Mouse (Mus musculus) induced T-regulatory cell, adult 2 months (primary cell): ENCODE results near the gene Rnf222.
"Not testable (repeated sequence)": the region's sequence is repeated elsewhere in the genome, so short reads cannot be mapped to it uniquely, and the experiment has no call there.

Experiments
- DNase-seq: peaks from one replicate; pipeline ENCODE4 v3.0.0-alpha.2; 2012; ENCODE audit warnings: low read depth

Gene Rnf222

DNA sequence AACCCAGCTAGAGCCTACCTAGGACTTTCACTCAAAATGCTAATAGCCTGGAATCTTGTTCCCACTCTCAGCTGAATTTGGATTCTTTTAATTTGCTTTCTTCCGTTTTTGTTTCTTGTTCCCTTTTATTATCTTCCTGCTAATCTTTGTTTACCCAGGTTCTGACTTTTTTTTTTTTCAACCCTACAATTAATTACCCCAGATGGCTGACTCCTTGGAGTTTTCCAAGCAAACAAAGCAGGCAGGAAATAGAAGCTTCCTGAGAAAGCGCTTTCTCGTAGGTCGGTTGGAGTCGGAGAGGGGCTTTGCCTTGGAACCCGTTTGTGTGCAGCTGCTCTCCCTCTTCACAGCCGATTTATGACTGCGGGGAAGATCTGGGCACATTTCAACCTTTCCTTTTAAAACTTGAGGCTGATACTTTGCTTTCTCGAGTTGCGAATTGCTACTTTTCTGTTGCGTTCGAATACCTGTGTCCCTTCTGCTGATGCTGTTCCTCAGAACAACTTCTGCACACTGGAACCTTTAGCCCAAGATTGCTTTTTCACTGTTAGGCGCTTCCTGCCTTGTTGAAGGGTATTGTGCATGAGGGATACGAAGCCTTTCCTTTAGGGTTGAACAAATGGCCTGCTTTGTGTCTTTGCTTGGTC is 23.3 kb downstream of the Rnf222 start:
- no peak for DNase-seq

DNA sequence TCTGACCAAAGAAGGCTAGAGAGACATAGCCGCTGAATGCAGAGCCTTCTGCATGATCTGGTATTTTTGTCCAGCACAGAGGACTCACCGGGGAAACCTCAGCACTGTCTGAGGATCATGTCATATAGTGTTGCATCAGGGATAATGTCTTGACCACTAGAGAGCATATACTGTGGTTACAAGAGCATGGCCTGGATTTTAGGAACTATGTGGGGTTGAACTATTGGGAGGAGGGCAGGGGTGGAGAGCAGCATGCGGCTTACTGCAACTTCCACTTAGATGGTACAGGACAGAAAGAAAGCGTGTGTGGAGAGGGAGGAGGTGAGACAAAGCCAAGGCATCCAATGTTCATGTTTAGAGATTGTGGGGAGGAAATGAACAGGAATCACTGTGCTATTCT is 26.2 kb downstream of the Rnf222 start:
- DNase-seq: no peak

DNA sequence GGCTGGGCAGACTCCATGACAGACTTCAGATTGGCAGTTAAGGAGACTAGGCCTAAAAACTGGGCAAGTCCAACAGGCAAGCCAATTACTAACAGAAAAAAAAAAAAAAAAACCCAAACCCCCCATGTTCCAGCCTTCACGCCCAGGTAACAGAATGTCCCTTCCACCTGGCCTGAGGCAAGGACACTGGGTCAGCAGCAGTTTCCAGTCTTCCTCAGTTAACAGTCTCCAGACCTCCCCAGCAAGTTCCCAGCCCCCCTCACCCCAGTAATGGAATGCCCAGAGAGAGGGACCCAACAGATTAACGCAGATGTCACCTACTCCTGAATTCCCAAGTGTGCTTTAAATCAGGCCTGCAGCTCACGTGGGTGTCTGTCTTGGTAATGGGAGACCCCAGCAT is 34.8 kb downstream of the Rnf222 start:
- no peak for DNase-seq

DNA sequence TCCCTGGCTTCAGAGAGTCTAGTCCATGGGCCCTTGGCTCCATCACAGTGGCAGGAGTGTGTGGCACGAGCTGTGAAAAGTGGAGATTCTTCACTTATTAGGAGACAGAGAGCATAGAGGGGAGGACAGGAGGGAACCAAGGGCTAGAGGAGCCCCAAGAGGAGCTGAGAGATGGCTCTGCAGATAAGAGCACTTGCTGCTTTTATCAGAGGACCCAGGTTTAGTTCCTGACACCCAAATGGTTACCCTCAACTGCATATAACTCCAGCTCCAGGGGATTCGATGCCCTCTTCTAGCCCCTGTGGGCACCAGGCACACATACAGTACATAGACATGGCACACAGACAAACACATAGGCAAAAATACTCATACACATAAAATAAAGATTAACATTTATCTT is 36.4 kb downstream of the Rnf222 start:
- no peak for DNase-seq

DNA sequence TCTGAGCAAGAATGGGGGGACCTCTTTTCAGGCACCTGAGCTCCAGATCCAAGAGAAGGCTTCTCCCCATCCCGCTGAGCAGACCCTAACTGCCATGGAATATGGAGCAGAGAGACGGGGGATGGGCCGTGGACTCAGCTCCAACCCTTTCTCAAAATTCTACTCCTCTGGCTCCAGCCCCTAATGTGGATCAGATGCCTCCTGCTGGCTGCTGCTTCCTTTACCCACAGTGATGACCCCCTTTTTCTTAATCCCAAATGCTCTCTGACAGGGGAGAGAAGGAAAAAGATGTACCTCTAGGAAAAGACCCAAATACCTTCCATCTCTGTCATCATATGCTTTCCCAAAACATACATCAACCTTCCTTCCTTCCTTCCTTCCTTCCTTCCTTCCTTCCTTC is 38.6 kb downstream of the Rnf222 start, which contains the start of gene Odf4:
Gene Odf4, minus strand, starts transcription at position 101 of the 400 bp plus-strand sequence.
- DNase-seq: no peak

DNA sequence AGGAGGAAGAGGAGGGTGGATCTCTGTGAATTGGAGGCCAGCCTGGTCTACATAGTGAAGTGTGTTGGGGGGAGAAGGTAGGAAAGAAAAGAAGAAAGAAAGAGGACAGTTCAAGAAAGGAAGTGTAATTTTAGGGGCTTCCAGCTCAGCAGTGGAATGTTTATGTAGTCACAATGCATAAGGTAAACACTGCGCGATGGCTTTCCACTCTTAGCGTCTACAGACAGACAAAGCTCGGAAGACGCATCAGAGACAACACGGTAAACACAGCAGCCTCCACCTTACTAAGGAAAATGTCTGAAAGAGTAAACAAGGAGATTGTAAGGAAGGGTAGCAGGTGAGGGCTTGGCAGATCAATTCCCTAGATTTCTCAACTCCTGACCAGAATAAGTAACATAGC is 41.6 kb downstream of the Rnf222 start:
- DNase-seq: no peak

DNA sequence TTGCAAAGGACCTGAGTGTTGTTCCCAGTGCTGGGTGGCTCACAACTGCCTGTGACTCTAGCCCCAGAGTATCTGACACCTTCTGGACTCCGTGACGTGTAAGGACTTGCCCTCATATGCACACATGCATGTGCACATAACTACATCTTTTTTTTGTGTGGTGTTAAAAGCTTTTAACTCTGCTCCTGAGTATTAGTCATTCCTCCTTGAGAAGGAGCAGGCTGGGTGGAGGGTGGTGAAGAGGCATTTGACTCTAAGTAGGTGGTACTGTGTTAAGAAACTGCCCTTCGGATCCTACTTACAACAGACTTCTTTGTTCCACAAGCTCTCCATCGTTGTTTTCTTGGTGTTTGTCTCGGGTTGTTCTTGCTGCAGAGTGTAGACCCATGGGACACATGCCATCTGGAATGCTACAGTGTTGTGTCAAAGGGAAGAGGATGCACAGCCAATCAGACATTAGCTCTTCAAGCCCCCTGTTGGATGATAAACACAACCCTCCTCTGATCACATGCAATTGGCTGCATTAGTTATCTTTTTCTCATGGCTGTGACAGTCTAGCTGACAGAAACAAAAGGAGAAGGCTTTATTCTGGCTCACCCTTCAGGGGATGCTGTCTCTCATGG is 45.6 kb downstream of the Rnf222 start:
- DNase-seq: no peak

DNA sequence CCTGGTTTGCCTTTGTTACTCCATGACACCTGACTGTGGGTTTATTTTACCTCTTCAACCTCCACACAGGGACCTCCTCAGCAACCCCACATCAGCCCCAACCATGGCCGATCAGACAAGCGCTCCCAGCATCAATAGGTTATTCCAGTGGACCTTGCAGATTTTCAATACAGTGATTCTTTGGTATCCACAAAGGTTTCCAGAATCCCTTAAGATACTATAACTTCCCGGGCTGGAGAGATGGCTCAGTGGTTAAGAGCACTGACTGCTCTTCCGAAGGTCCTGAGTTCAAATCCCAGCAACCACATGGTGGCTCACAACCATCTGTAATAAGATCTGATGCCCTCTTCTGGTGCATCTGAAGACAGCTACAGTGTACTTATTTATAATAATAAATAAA is 48.6 kb downstream of the Rnf222 start:
- DNase-seq: not testable (repeated sequence)

DNA sequence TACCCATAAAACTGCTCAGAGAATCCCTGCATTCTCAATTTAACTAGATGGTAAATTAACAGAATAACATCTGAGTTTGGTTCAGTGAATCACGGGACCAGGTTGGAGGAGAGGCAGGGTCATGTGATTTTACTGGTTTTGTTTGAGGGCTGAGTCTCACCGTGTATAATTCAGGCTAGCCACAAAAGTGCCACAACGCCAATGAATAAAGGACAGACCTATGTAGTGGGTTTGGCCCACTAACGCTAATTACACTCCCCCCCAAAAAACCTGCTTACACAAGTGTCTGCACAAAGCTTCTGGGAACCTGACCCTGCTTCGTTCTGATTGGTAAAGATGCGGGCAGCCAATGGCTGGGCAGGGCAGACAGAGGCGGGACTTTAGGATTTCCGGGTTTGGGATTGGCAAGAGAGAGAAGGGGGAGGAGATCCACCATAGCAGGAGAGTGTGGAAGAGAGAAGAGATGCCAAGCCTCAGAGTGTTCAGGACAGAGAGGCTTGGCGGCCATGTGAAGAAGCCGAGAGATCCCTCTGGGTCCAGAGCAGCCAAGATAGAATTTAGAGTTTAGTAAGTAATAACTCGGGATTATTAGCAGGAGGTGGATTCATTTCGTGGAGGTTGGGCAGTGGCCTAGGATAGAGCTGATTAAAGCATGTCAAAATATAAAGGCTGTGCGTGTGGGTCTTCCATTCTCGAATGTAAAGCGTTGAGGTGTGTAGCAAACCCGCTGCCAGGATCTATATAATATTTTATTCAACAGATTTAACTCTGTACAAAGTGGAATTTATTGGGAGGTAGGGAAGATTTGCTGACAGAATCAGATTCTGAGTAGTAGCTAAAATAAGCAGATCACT is 51.3 kb downstream of the Rnf222 start:
- DNase-seq: peak; percentile 91

DNA sequence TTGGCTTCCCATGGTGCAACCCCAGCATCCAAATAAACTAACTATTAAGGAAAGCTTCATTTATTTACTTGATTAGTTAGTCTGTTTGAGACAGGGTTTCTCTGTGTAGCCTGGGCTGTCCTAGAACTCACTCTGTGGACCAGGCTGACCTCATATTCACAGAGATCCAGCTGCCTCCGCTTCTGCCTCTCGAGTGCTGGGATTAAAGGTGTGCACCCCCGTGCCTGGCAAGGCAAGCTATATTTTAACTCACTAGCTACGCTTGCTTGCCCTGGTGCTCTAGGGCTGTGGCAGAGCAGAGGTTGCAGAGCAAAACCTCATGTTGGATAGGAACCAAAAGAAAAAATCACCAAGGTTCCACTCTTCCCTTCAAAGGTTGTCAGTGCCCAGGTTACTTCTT is 52.2 kb downstream of the Rnf222 start:
- no peak for DNase-seq

DNA sequence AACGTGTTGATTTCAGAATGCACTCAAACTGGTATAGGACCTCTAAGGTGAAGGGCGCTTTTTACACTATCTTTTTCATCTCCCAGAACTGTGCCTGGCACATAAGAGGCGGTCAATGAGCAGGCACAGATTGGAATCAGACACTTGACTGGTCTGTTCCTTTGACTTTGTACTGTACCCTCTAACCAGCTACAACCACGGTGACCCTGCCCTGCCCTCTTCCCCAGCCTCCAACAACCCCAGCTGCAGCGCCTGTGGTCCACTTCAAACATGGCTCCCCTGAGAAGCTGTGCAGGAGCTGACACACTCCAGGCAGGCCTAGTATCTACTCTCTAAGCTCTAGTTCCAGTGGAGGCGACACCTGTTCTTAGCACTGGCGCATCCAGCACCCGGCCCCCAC is 54.4 kb downstream of the Rnf222 start:
- DNase-seq: no peak

DNA sequence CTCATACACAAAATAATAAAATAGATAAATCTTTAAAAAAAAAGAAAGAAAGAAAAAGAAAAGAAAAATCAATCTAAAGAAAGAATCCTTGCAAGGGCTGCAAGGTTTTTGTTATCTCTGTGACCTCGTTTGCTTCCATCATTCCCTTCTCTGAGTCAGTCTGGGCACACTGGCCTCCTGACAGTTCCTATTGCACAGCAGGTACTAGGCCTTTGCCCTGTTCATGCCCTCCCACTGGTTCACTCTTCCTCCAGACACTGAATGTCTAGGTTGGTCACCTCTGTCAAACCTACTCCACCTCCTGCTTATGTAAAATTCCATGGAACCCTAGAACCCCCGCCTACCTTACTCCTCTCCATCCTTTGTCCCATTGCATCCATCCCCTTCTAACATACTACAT is 56.9 kb downstream of the Rnf222 start:
- DNase-seq: no peak
